Mouse (Mus musculus) CH12.LX (cell line): ENCODE data around the gene Pip5k1b. TPM values are rescaled to one million over a fixed set of nuclear protein-coding genes. Genes with fewer than 3 reads are reported as not detected.

Source experiments
- DNase-seq: peaks from one replicate; pipeline ENCODE4 v3.0.0-alpha.2; 2013; ENCODE audit errors: extremely low read depth
- H3K27ac ChIP-seq: 2 replicates; pipeline ENCODE4 v1.5.1; 2012; ENCODE audit warnings: low read depth, mild to moderate bottlenecking, control low read depth, moderate library complexity; ENCODE audit not compliant: insufficient read depth
- H3K27me3 ChIP-seq: replicated peaks from 2 replicates; pipeline ENCODE3; 2012; ENCODE audit warnings: inconsistent platforms
- H3K36me3 ChIP-seq, 2 experiments: replicated peaks in 1 of 2; 2 replicates each; pipeline versions ENCODE3 to v1.6.1; 2012; ENCODE audit warnings: inconsistent platforms in 1 of 2, low read length in 1 of 2, mild to moderate bottlenecking in 1 of 2, mixed read lengths in 1 of 2, moderate library complexity in 1 of 2; ENCODE audit not compliant: control insufficient read depth in 1 of 2, insufficient read depth in 1 of 2
- H3K4me1 ChIP-seq, 2 experiments: 2 replicates each; pipeline ENCODE4 v1.6.1; 2012; ENCODE audit warnings: inconsistent platforms in 1 of 2, moderate library complexity in 1 of 2; ENCODE audit not compliant: insufficient read depth in 2 of 2, control insufficient read depth in 1 of 2
- H3K4me2 ChIP-seq: 2 replicates; pipeline ENCODE4 v1.6.1; 2012; ENCODE audit warnings: low read depth, mild to moderate bottlenecking, control low read depth; ENCODE audit not compliant: poor library complexity, insufficient read depth, severe bottlenecking
- H3K4me3 ChIP-seq, 3 experiments: fragments of 150-350 bp in 1 of 3; sonication (generic) in 1 of 3; replicated peaks in 1 of 3; 2 replicates each; pipeline versions ENCODE3 to v1.5.1; 2011 to 2012; ENCODE audit warnings: low read depth in 2 of 3, low read length in 2 of 3, mild to moderate bottlenecking in 2 of 3, moderate library complexity in 2 of 3, control low read depth in 1 of 3, improper control_type of control experiment in 1 of 3, inconsistent platforms in 1 of 3, mixed read lengths in 1 of 3; ENCODE audit not compliant: poor library complexity in 1 of 3
- H3K79me2 ChIP-seq: replicated peaks from 2 replicates; pipeline ENCODE4 v1.6.1; 2012; ENCODE audit warnings: mild to moderate bottlenecking, moderate library complexity; ENCODE audit not compliant: control insufficient read depth, poor library complexity, insufficient read depth, severe bottlenecking; ENCODE audit errors: extremely low read depth
- H3K9ac ChIP-seq: 2 replicates; pipeline ENCODE4 v1.6.1; 2012; ENCODE audit warnings: low read depth, mild to moderate bottlenecking, control low read depth, moderate library complexity; ENCODE audit not compliant: insufficient read depth
- H3K9me3 ChIP-seq: replicated peaks from 2 replicates; pipeline ENCODE3; 2012; ENCODE audit warnings: low read length, inconsistent platforms, mixed read lengths
- BHLHE40 ChIP-seq: IDR thresholded peaks from 2 replicates; pipeline ENCODE4 v1.6.1; 2011; ENCODE audit warnings: mild to moderate bottlenecking, low read depth, low read length, improper control_type of control experiment
- CHD1 ChIP-seq: IDR thresholded peaks from 2 replicates; pipeline ENCODE4 v1.6.1; 2012; ENCODE audit warnings: low read depth, low read length, improper control_type of control experiment, inconsistent platforms
- CTCF ChIP-seq, 2 experiments: IDR thresholded peaks in 1 of 2; conservative IDR thresholded peaks in 1 of 2; 2 replicates each; pipeline ENCODE4 v1.5.1; 2011 to 2012; ENCODE audit warnings: low read depth in 2 of 2, low read length in 2 of 2, improper control_type of control experiment in 1 of 2, inconsistent platforms in 1 of 2, mild to moderate bottlenecking in 1 of 2, moderate library complexity in 1 of 2
- ELF1 ChIP-seq: IDR thresholded peaks from 2 replicates; pipeline ENCODE4 v1.6.1; 2014; ENCODE audit warnings: low read depth, mild to moderate bottlenecking, inconsistent platforms, low read length, improper control_type of control experiment
- EP300 ChIP-seq: IDR thresholded peaks from 2 replicates; pipeline ENCODE4 v1.6.1; 2011; ENCODE audit warnings: low read length, improper control_type of control experiment
- ETS1 ChIP-seq: conservative IDR thresholded peaks from 2 replicates; pipeline ENCODE4 v1.6.1; 2012; ENCODE audit warnings: low read depth, mild to moderate bottlenecking, inconsistent platforms, low read length, improper control_type of control experiment, moderate library complexity
- IRF4 ChIP-seq: IDR thresholded peaks from 2 replicates; pipeline ENCODE4 v1.6.1; 2014; ENCODE audit warnings: low read depth, mild to moderate bottlenecking, inconsistent platforms, low read length, improper control_type of control experiment
- JUND ChIP-seq: conservative IDR thresholded peaks from 2 replicates; pipeline ENCODE4 v1.6.1; 2011; ENCODE audit warnings: low read depth, low read length, improper control_type of control experiment
- MAX ChIP-seq: IDR thresholded peaks from 2 replicates; pipeline ENCODE4 v1.6.1; 2011; ENCODE audit warnings: low read length, improper control_type of control experiment
- MXI1 ChIP-seq: IDR thresholded peaks from 2 replicates; pipeline ENCODE4 v1.6.1; 2011; ENCODE audit warnings: mild to moderate bottlenecking, low read depth, low read length, improper control_type of control experiment
- MYC ChIP-seq: IDR thresholded peaks from 2 replicates; pipeline ENCODE4 v1.6.1; 2011; ENCODE audit warnings: low read depth, mild to moderate bottlenecking, improper control_type of control experiment, low read length
- PAX5 ChIP-seq: IDR thresholded peaks from 2 replicates; pipeline ENCODE4 v1.6.1; 2012; ENCODE audit warnings: low read length, inconsistent platforms, mixed read lengths
- POLR2AphosphoS2 ChIP-seq: IDR thresholded peaks from 2 replicates; pipeline ENCODE4 v1.6.1; 2011; ENCODE audit warnings: low read depth, low read length, improper control_type of control experiment
- RAD21 ChIP-seq: IDR thresholded peaks from 2 replicates; pipeline ENCODE4 v1.6.1; 2011; ENCODE audit warnings: low read depth, mild to moderate bottlenecking, low read length, improper control_type of control experiment, moderate library complexity
- RCOR1 ChIP-seq: conservative IDR thresholded peaks from 2 replicates; pipeline ENCODE4 v1.6.1; 2012; ENCODE audit warnings: low read depth, mild to moderate bottlenecking, inconsistent platforms, low read length, improper control_type of control experiment
- SIN3A ChIP-seq: IDR thresholded peaks from 2 replicates; pipeline ENCODE4 v1.6.1; 2012; ENCODE audit warnings: low read length, improper control_type of control experiment, inconsistent platforms
- TBP ChIP-seq: conservative IDR thresholded peaks from 2 replicates; pipeline ENCODE4 v1.6.1; 2011; ENCODE audit warnings: low read depth, low read length, improper control_type of control experiment
- USF2 ChIP-seq: conservative IDR thresholded peaks from 2 replicates; pipeline ENCODE4 v1.6.1; 2011; ENCODE audit warnings: low read depth, low read length, improper control_type of control experiment
- dilution Hi-C: fragments of 300-500 bp; cut with MboI; formaldehyde crosslinking; loops from 2 replicates; pipeline ENCODE4 v1.14.3; 2020; ENCODE audit warnings: low sequenced_read_pairs; ENCODE audit not compliant: extremely low pct_unique_long_range_greater_than_20kb, extremely low pct_ligation_motif_present
- in situ Hi-C: fragments of 300-500 bp; cut with MboI; formaldehyde crosslinking; loops from 3 replicates; pipeline ENCODE4 v1.14.3; 2019; ENCODE audit warnings: low sequenced_read_pairs, low pct_ligation_motif_present, low pct_unique_long_range_greater_than_20kb, mixed read lengths
- polyA plus RNA-seq: library from polyadenylated mRNA; unstranded; fragments of >175 nt; gene quantifications from 2 replicates; pipeline ENCODE4 v1.2.1, GENCODE M21; 2012; ENCODE audit warnings: low read depth; ENCODE audit not compliant: insufficient read length
- total RNA-seq, 2 experiments: library from RNA; depleted of rRNA; stranded (reverse); fragments of 300-350 nt in 1 of 2; fragments of >200 nt in 1 of 2; gene quantifications; 2 replicates each; pipeline ENCODE4 v1.2.3; 2012 to 2014

The Pip5k1b gene
- total and polyA plus RNA-seq, 3 experiments, result 1.7 to 2.9 (median 2.0) TPM

GRCm38 (mm10) chr19:24415778-24416621, 139.7 kb downstream of the Pip5k1b start (continued):
- TF ChIP-seq CHD1, result no peak
- no peak for TF ChIP-seq CTCF (conservative IDR thresholded peaks at IDR 0.05 in 1 of 2, IDR thresholded peaks at IDR 0.05 in 1 of 2; ENCODE audit: low read depth in 2 of 2, low read length in 2 of 2)
- TF ChIP-seq PAX5, result no peak
- peak; percentile 84 for TF ChIP-seq ETS1
- TF ChIP-seq SIN3A, result peak; percentile 88
- TF ChIP-seq RCOR1, result peak; percentile 91
- peak; percentile 92 for TF ChIP-seq IRF4
- TF ChIP-seq JUND, result peak; percentile 64
- no peak; the same call in none of the 2 replicates for TF ChIP-seq RAD21
- peak; percentile 93 for TF ChIP-seq MAX
- TF ChIP-seq ELF1, result peak; percentile 79
- peak; percentile 83 for TF ChIP-seq TBP
- TF ChIP-seq POLR2AphosphoS2, result no peak
- TF ChIP-seq, all 38 proteins: peak for 26

- Histone ChIP-seq H3K79me2 (no peaks in the 10 kb centered on the region), H3K36me3 (no peaks in the 10 kb centered on the region), H3K4me2 (no peak overlapping the region), H3K9me3 (peaks cover 3% of the 10 kb centered on the region), H3K27ac (no peak overlapping the region), H3K9ac (no peak overlapping the region), H3K27me3 (no peaks in the 10 kb centered on the region), H3K4me1 (peaks cover 6 to 17% of the 10 kb centered on the region in 2 experiments)
- in situ Hi-C loops, result loop anchor here (25.0 kb wide), 1 partner anchor 97 kb away; no protein-coding TSS in a partner anchor
- no peak for DNase-seq
- peak; percentile 29; the same call in 1 of the 2 replicates for TF ChIP-seq BHLHE40
- no peak for TF ChIP-seq USF2
- no peak for TF ChIP-seq MXI1
- no peak for TF ChIP-seq MAX
- peak; percentile 67 for TF ChIP-seq EP300
- TF ChIP-seq IRF4, result peak; percentile 68
- TF ChIP-seq, all 38 proteins: peak for 3
- H3K4me3 ChIP-seq, result no peak overlapping the region
- dilution Hi-C loops, result no loop called here
Observed at GRCm38 (mm10) chr19:24408863-24409564, 146.7 kb downstream of the Pip5k1b start.

GRCm38 (mm10) chr19:24404716-24405115, 151.0 kb downstream of the Pip5k1b start:
- no peak overlapping the region for H3K9ac ChIP-seq
- H3K27me3 ChIP-seq, result no peaks in the 10 kb centered on the region
- in situ Hi-C loops, result loop anchor here (25.0 kb wide), 1 partner anchor 92 kb away; no protein-coding TSS in a partner anchor
- no peak overlapping the region for H3K27ac ChIP-seq
- H3K36me3 ChIP-seq, result no peaks in the 10 kb centered on the region
- H3K4me3 ChIP-seq, result no peak overlapping the region
- H3K9me3 ChIP-seq, result no peaks in the 10 kb centered on the region
- no peak for DNase-seq
- dilution Hi-C loops, result no loop called here
- no peak overlapping the region for H3K4me2 ChIP-seq
- no peaks in the 10 kb centered on the region for H3K79me2 ChIP-seq
- no peak for TF ChIP-seq MYC
- no peak for TF ChIP-seq RAD21
- TF ChIP-seq IRF4, result no peak
- peaks cover 6 to 17% of the 10 kb centered on the region in 2 experiments for H3K4me1 ChIP-seq
